Mouse (Mus musculus) MEL (cell line): ENCODE data around the gene Laptm4a. TPM values are rescaled to one million over a fixed set of nuclear protein-coding genes. Genes with fewer than 3 reads are reported as not detected.

Experiments used
- DNase-seq: peaks from one replicate; pipeline ENCODE4 v3.0.0; 2011; ENCODE audit warnings: low read depth, low spot score
- H3K27ac ChIP-seq: 2 replicates; pipeline ENCODE4 v1.5.1; 2012; ENCODE audit warnings: low read depth, mild to moderate bottlenecking, control low read depth, low read length, moderate library complexity; ENCODE audit not compliant: control insufficient read depth
- H3K27me3 ChIP-seq, 2 experiments: fragments of 150-350 bp in 1 of 2; sonication (generic) in 1 of 2; 2 replicates each; pipeline ENCODE4 v1.6.1; 2012; ENCODE audit warnings: low read length in 2 of 2, mild to moderate bottlenecking in 2 of 2, improper control_type of control experiment in 1 of 2, moderate library complexity in 1 of 2; ENCODE audit not compliant: insufficient read depth in 2 of 2, control insufficient read depth in 1 of 2
- H3K36me3 ChIP-seq, 2 experiments: 2 replicates each; pipeline ENCODE4 v1.6.1; 2012 to 2014; ENCODE audit warnings: low read length in 2 of 2, improper control_type of control experiment in 1 of 2, inconsistent platforms in 1 of 2, mild to moderate bottlenecking in 1 of 2; ENCODE audit not compliant: insufficient read depth in 2 of 2, control insufficient read depth in 1 of 2
- H3K4me1 ChIP-seq, 2 experiments: fragments of 150-350 bp in 1 of 2; sonication (generic) in 1 of 2; 2 replicates each; pipeline ENCODE4 v1.6.1; 2012; ENCODE audit warnings: low read length in 2 of 2, improper control_type of control experiment in 1 of 2, mild to moderate bottlenecking in 1 of 2; ENCODE audit not compliant: insufficient read depth in 2 of 2, control insufficient read depth in 1 of 2
- H3K4me3 ChIP-seq, 2 experiments: fragments of 150-350 bp in 1 of 2; sonication (generic) in 1 of 2; 2 replicates each; pipeline ENCODE4 v1.5.1; 2012; ENCODE audit warnings: low read depth in 2 of 2, low read length in 2 of 2, mild to moderate bottlenecking in 2 of 2, moderate library complexity in 2 of 2, control low read depth in 1 of 2, improper control_type of control experiment in 1 of 2; ENCODE audit not compliant: control insufficient read depth in 1 of 2, insufficient read depth in 1 of 2
- H3K79me2 ChIP-seq: 2 replicates; pipeline ENCODE4 v1.6.1; 2012; ENCODE audit warnings: mild to moderate bottlenecking, low read length, moderate library complexity; ENCODE audit not compliant: control insufficient read depth, poor library complexity, insufficient read depth
- H3K9ac ChIP-seq: 2 replicates; pipeline ENCODE4 v1.6.1; 2012; ENCODE audit warnings: low read depth, mild to moderate bottlenecking, control low read depth, low read length, moderate library complexity; ENCODE audit not compliant: control insufficient read depth, poor library complexity, severe bottlenecking
- H3K9me3 ChIP-seq: fragments of 150-350 bp; sonication (generic); replicated peaks from 2 replicates; pipeline ENCODE4 v1.6.1; 2012; ENCODE audit warnings: mild to moderate bottlenecking, low read length, improper control_type of control experiment, moderate library complexity; ENCODE audit not compliant: insufficient read depth
- BHLHE40 ChIP-seq: IDR thresholded peaks from 2 replicates; pipeline ENCODE4 v1.6.1; 2012; ENCODE audit warnings: low read depth, mild to moderate bottlenecking, inconsistent platforms, low read length, improper control_type of control experiment, borderline replicate concordance
- CHD1 ChIP-seq: IDR thresholded peaks from 2 replicates; pipeline ENCODE4 v1.6.1; 2012; ENCODE audit warnings: low read depth, mild to moderate bottlenecking, inconsistent platforms, low read length, improper control_type of control experiment
- CHD2 ChIP-seq: IDR thresholded peaks from 2 replicates; pipeline ENCODE4 v1.6.1; 2011; ENCODE audit warnings: low read length, improper control_type of control experiment
- E2F4 ChIP-seq: IDR thresholded peaks from 2 replicates; pipeline ENCODE4 v1.6.1; 2011; ENCODE audit warnings: low read depth, low read length, improper control_type of control experiment, borderline replicate concordance
- EP300 ChIP-seq, 2 experiments: IDR thresholded peaks; 2 replicates each; pipeline ENCODE4 v1.6.1; 2011; ENCODE audit warnings: improper control_type of control experiment in 2 of 2, low read length in 2 of 2, low read depth in 1 of 2, mild to moderate bottlenecking in 1 of 2
- ETS1 ChIP-seq: IDR thresholded peaks from 2 replicates; pipeline ENCODE4 v1.6.1; 2012; ENCODE audit warnings: low read depth, mild to moderate bottlenecking, inconsistent platforms, low read length, improper control_type of control experiment, moderate library complexity
- JUND ChIP-seq: IDR thresholded peaks from 2 replicates; pipeline ENCODE4 v1.6.1; 2011; ENCODE audit warnings: low read depth, mild to moderate bottlenecking, improper control_type of control experiment, low read length
- MEF2A ChIP-seq: IDR thresholded peaks from 2 replicates; pipeline ENCODE4 v1.6.1; 2014; ENCODE audit warnings: low read depth, mild to moderate bottlenecking, inconsistent platforms, low read length, improper control_type of control experiment; ENCODE audit not compliant: poor library complexity, insufficient replicate concordance, severe bottlenecking; ENCODE audit errors: extremely low read depth
- NELFE ChIP-seq: IDR thresholded peaks from 2 replicates; pipeline ENCODE4 v1.6.1; 2011; ENCODE audit warnings: low read depth, low read length, improper control_type of control experiment
- NRF1 ChIP-seq: IDR thresholded peaks from 2 replicates; pipeline ENCODE4 v1.6.1; 2014; ENCODE audit warnings: low read depth, mild to moderate bottlenecking, inconsistent platforms, low read length, improper control_type of control experiment, moderate library complexity; ENCODE audit not compliant: poor library complexity, insufficient read depth, severe bottlenecking
- POLR2A ChIP-seq, 2 experiments: IDR thresholded peaks; 2 replicates each; pipeline ENCODE4 v1.6.1; 2011 to 2012; ENCODE audit warnings: low read length in 2 of 2, mild to moderate bottlenecking in 2 of 2, control low read depth in 1 of 2, improper control_type of control experiment in 1 of 2, low read depth in 1 of 2, moderate library complexity in 1 of 2; ENCODE audit not compliant: control insufficient read depth in 1 of 2, insufficient read depth in 1 of 2, poor library complexity in 1 of 2
- POLR2AphosphoS2 ChIP-seq: IDR thresholded peaks from 2 replicates; pipeline ENCODE4 v1.6.1; 2011; ENCODE audit warnings: low read length, improper control_type of control experiment
- RAD21 ChIP-seq: IDR thresholded peaks from 2 replicates; pipeline ENCODE4 v1.6.1; 2011; ENCODE audit warnings: mild to moderate bottlenecking, low read depth, low read length, improper control_type of control experiment
- RCOR1 ChIP-seq: IDR thresholded peaks from 2 replicates; pipeline ENCODE4 v1.6.1; 2012; ENCODE audit warnings: low read depth, mild to moderate bottlenecking, inconsistent platforms, low read length, improper control_type of control experiment
- SIN3A ChIP-seq: IDR thresholded peaks from 2 replicates; pipeline ENCODE4 v1.6.1; 2012; ENCODE audit warnings: low read length, improper control_type of control experiment, inconsistent platforms
- SMC3 ChIP-seq: IDR thresholded peaks from 2 replicates; pipeline ENCODE4 v1.6.1; 2011; ENCODE audit warnings: low read depth, low read length, improper control_type of control experiment
- TAL1 ChIP-seq: IDR thresholded peaks from 2 replicates; pipeline ENCODE4 v1.6.1; 2012; ENCODE audit warnings: mild to moderate bottlenecking, inconsistent platforms, low read length, moderate library complexity, mixed read lengths
- UBTF ChIP-seq: IDR thresholded peaks from 2 replicates; pipeline ENCODE4 v1.6.1; 2012; ENCODE audit warnings: low read depth, mild to moderate bottlenecking, inconsistent platforms, low read length, improper control_type of control experiment, moderate library complexity, borderline replicate concordance; ENCODE audit not compliant: insufficient read depth
- USF1 ChIP-seq: IDR thresholded peaks from 2 replicates; pipeline ENCODE4 v1.6.1; 2014; ENCODE audit warnings: low read depth, mild to moderate bottlenecking, inconsistent platforms, low read length, improper control_type of control experiment, moderate library complexity
- ZKSCAN1 ChIP-seq: IDR thresholded peaks from 2 replicates; pipeline ENCODE4 v1.6.1; 2012; ENCODE audit warnings: low read depth, mild to moderate bottlenecking, inconsistent platforms, low read length, improper control_type of control experiment, moderate library complexity
- ZMIZ1 ChIP-seq: IDR thresholded peaks from 2 replicates; pipeline ENCODE4 v1.6.1; 2012; ENCODE audit warnings: low read depth, mild to moderate bottlenecking, inconsistent platforms, low read length, improper control_type of control experiment, moderate library complexity
- polyA plus RNA-seq, 2 experiments: library from polyadenylated mRNA; stranded (reverse) in 1 of 2; unstranded in 1 of 2; fragments of >175 nt in 1 of 2; fragments of >200 nt in 1 of 2; gene quantifications; 2 replicates each; pipeline versions ENCODE4 v1.2.1 to v1.2.4; 2012; ENCODE audit warnings: low replicate concordance in 2 of 2, low read depth in 1 of 2; ENCODE audit not compliant: insufficient read length in 2 of 2, insufficient read depth in 1 of 2, missing spikeins in 1 of 2
- total RNA-seq: library from RNA; depleted of rRNA; stranded (reverse); fragments of 300-350 nt; gene quantifications from 2 replicates; pipeline ENCODE4 v1.2.3, GENCODE M21; 2012

The Laptm4a gene
- total and polyA plus RNA-seq, 3 experiments: 49.0 to 49.7 TPM; not detected in 1

GRCm38 (mm10) chr12:8941699-8942392 is 20.4 kb downstream of the Laptm4a start (continued):
- no peak for TF ChIP-seq CHD1
- no peak for TF ChIP-seq ZMIZ1
- TF ChIP-seq JUND: no peak

GRCm38 (mm10) chr12:8947163-8947562 is 25.7 kb downstream of the Laptm4a start:
- peaks cover 0 to 4% of the 10 kb centered on the region in 2 experiments; a peak in 1 of 4 replicates for H3K4me1 ChIP-seq
- no peaks in the 10 kb centered on the region for H3K79me2 ChIP-seq
- H3K27ac ChIP-seq: no peak overlapping the region
- H3K4me3 ChIP-seq: no peak overlapping the region
- TF ChIP-seq ZKSCAN1 (no peak), NRF1 (no peak), RAD21 (no peak), SMC3 (no peak), MEF2A (no peak), ETS1 (no peak), USF1 (no peak), NELFE (no peak), JUND (no peak), BHLHE40 (no peak), EP300 (IDR thresholded peaks at IDR 0.05; ENCODE audit: low read depth in 1 of 2, low read length in 2 of 2) (no peak), TAL1 (no peak), E2F4 (no peak), SIN3A (no peak), POLR2AphosphoS2 (no peak), ZMIZ1 (no peak), CHD2 (no peak), POLR2A (IDR thresholded peaks at IDR 0.05; ENCODE audit: control insufficient read depth in 1 of 2, insufficient read depth in 1 of 2, low read depth in 1 of 2, low read length in 2 of 2, poor library complexity in 1 of 2) (no peak), RCOR1 (no peak), UBTF (no peak)
- DNase-seq: no peak
- H3K9me3 ChIP-seq: no peaks in the 10 kb centered on the region
- H3K27me3 ChIP-seq: no peaks in the 10 kb centered on the region; a peak in 1 of 4 replicates
- H3K36me3 ChIP-seq: peaks cover 0 to 2% of the 10 kb centered on the region in 2 experiments; a peak in 1 of 4 replicates
- no peak overlapping the region for H3K9ac ChIP-seq
